Mouse (Mus musculus): ENCODE results near the gene Pm20d2. TPM values are rescaled to one million over a fixed set of nuclear protein-coding genes. Genes with fewer than 3 reads are reported as not detected.
A peak's percentile ranks its signal among the peaks of the same experiment; 100 is the strongest.

Pm20d2 gene
- total RNA-seq, 4 experiments from 2014 or later: 5.9 to 7.3 (median 6.7) TPM

DNA sequence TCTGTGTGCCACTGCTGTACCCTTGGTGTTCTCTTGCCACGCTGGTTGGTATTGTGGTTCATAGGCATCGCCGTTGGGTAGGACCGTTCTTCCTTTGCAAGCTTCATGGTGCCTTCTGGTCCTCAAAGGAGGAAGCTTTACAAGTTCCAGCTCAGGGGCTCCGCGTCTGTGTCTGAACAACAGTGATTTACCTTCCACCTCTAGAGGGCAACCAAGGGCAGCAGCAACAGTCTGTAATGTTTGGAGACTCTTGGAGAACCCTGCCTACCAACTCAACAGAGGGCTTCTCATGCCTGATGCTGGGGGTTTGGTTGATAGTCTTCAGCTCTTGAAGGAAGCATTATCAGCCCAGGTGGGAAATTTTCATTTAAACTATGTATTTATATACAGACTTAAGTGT is 65.0 kb downstream of the Pm20d2 start:
- DNase-seq (ENCODE audit: low spot score in 2 of 2): peak in 1 of 2 experiments; percentile 11

Other genes starting within 250 kb of the Pm20d2 start
- gene Ankrd6, start 238.9 kb downstream of the Pm20d2 start, total RNA-seq (2022): 10 to 100 TPM; 40.6 to 48.4 (median 40.7) TPM
- 100 to 1,000 TPM in 2 of 4 experiments, 10 to 100 TPM in 2; 95.8 to 117 (median 104) TPM for gene Rragd, start 206.7 kb downstream of the Pm20d2 start, total RNA-seq (2022)
- gene Ube2j1, start 158.3 kb downstream of the Pm20d2 start, total RNA-seq (2022): 100 to 1,000 TPM; 107 to 123 (median 109) TPM
- gene Gabrr2, start 126.7 kb downstream of the Pm20d2 start, total RNA-seq (2022): under 1 TPM; 0.58 to 0.96 (median 0.83) TPM
- under 1 TPM in 1 of 4 experiments, not detected in 3; 0.36 TPM for gene Gabrr1, start 57.2 kb downstream of the Pm20d2 start, total RNA-seq (2022)
- 10 to 100 TPM; 22.2 to 27.9 (median 23.8) TPM for gene Srsf12, start 19.3 kb upstream of the Pm20d2 start, total RNA-seq (2022)
- 100 to 1,000 TPM; 141 to 154 (median 144) TPM for gene Pnrc1, start 100.4 kb upstream of the Pm20d2 start, total RNA-seq (2022)
- gene Rngtt, start 120.6 kb upstream of the Pm20d2 start, total RNA-seq (2022): 10 to 100 TPM; 25.7 to 30.2 (median 27.2) TPM